Mouse (Mus musculus) CH12.LX (cell line): ENCODE results near the gene Gm21969.

Experiments
- CHD1 ChIP-seq: IDR thresholded peaks from 2 replicates; pipeline ENCODE4 v1.6.1; 2012; ENCODE audit warnings: low read depth, low read length, improper control_type of control experiment, inconsistent platforms
- CTCF ChIP-seq, 2 experiments: IDR thresholded peaks in 1 of 2; conservative IDR thresholded peaks in 1 of 2; 2 replicates each; pipeline ENCODE4 v1.5.1; 2011 to 2012; ENCODE audit warnings: low read depth in 2 of 2, low read length in 2 of 2, improper control_type of control experiment in 1 of 2, inconsistent platforms in 1 of 2, mild to moderate bottlenecking in 1 of 2, moderate library complexity in 1 of 2
- ELF1 ChIP-seq: IDR thresholded peaks from 2 replicates; pipeline ENCODE4 v1.6.1; 2014; ENCODE audit warnings: low read depth, mild to moderate bottlenecking, inconsistent platforms, low read length, improper control_type of control experiment
- MXI1 ChIP-seq: IDR thresholded peaks from 2 replicates; pipeline ENCODE4 v1.6.1; 2011; ENCODE audit warnings: mild to moderate bottlenecking, low read depth, low read length, improper control_type of control experiment
- POLR2A ChIP-seq: IDR thresholded peaks from 2 replicates; pipeline ENCODE4 v1.6.1; 2011; ENCODE audit warnings: low read depth, mild to moderate bottlenecking, improper control_type of control experiment, low read length
- TBP ChIP-seq: conservative IDR thresholded peaks from 2 replicates; pipeline ENCODE4 v1.6.1; 2011; ENCODE audit warnings: low read depth, low read length, improper control_type of control experiment
- ZC3H11A ChIP-seq: IDR thresholded peaks from 2 replicates; pipeline ENCODE4 v1.6.1; 2012; ENCODE audit warnings: low read depth, mild to moderate bottlenecking, inconsistent platforms, low read length, improper control_type of control experiment

DNA sequence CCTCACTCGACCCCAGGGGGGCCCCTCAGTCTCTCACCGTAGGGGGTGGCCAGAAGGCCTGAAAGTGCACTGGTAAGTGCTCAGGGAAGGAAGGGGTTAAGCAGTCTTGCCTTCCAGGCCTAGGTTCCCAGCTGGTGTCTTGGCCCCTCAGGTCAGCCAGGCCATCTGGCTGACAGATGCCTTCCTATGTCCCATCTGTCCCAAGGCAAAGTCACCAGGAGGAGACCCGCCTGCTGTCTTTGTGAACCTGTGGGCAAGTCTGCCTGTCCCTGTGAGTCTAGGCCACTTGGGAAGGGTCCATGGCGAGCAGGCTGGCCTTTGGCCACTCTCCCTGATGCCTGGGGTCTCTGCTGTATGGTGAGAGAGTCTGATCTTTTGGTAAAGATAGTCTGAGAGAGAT lies 12.5 kb upstream of the Gm21969 start:
- TF ChIP-seq POLR2A (no peak), CHD1 (no peak), ELF1 (no peak), CTCF (conservative IDR thresholded peaks at IDR 0.05 in 1 of 2, IDR thresholded peaks at IDR 0.05 in 1 of 2; ENCODE audit: low read depth in 2 of 2, low read length in 2 of 2) (no peak), TBP (no peak), ZC3H11A (no peak), MXI1 (no peak)
